7 mouse cellular contexts compared by ENCODE assay signal in the genomic region with DNA sequence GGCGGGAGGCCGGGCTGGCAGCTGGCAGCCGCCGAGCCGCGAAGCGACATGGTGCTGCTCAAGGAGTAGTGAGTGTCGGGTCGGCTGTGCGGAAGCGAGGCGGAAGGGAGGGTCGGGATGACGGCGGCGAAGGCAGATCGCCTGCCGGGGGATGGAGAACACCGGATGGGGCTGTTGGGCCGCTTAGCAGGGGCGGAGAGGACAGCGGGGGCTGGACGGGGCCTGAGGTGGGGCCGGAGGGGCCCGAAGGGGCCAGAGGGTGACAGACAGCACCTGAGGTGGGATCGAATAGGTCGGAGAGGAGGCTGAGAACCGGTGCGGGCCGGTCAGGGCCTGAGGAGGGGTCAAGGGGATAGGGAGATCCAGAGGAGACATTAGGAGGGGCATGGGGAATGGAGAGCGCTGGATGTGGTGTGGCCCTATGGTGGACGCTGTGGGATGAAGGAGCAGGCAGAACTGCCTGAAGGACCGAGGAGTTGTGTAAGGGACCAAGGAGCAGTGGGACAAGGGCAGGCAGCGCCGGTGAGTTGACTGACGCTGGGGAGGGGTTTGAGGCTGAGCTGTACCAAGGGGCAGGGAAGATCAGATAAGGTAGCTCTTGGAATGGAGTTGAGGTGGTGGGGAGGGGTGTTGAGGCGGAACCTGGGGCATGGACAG. TPM values are rescaled to one million over a fixed set of nuclear protein-coding genes. Genes with fewer than 3 reads are reported as not detected.
DNase-seq lines count a peak whose midpoint lies in the region; ATAC-seq and TF ChIP-seq lines count a peak whose summit lies in the region.

No protein-coding gene starts in this region.

- H3K9ac ChIP-seq in hindbrain, postnatal 0 days (replicated peaks; ENCODE audit: low read length), result peak overlapping the region; percentile 87

- H3K9me3 ChIP-seq in embryonic facial prominence, embryonic 10.5 days, result no peaks in the 10 kb centered on the region
- H3K9me3 ChIP-seq in hindbrain, postnatal 0 days (ENCODE audit: low read length), result no peaks in the 10 kb centered on the region

- WGBS in embryonic facial prominence, embryonic 10.5 days, result under 1% methylated on average over 37 of the region's 37 CpGs
- under 1% methylated on average over 37 of the region's 37 CpGs for WGBS in hindbrain, postnatal 0 days

- peak overlapping the region; percentile 65 for H3K4me2 ChIP-seq in hindbrain, postnatal 0 days (ENCODE audit: low read depth, low read length)

- H3K27me3 ChIP-seq in embryonic facial prominence, embryonic 10.5 days (replicated peaks; ENCODE audit: low read depth, poor library complexity, severe bottlenecking), result no peaks in the 10 kb centered on the region
- no peaks in the 10 kb centered on the region for H3K27me3 ChIP-seq in hindbrain, postnatal 0 days (ENCODE audit: insufficient read depth, low read length)

- peaks cover 28% of the 10 kb centered on the region for H3K36me3 ChIP-seq in embryonic facial prominence, embryonic 10.5 days (replicated peaks)
- no peaks in the 10 kb centered on the region for H3K36me3 ChIP-seq in hindbrain, postnatal 0 days (ENCODE audit: insufficient read depth, low read length)

- peak; percentile 82 for ATAC-seq in hindbrain, postnatal 0 days

- DNase-seq in thymus, adult 18-20 months, result peak; percentile 79 to 84
- DNase-seq in thymus, postnatal 25 days, result no peak
- DNase-seq in embryonic facial prominence, embryonic 10.5 days (ENCODE audit: low spot score), result no peak
- DNase-seq in hindbrain, postnatal 0 days (ENCODE audit: low spot score), result no peak
- DNase-seq in lung, postnatal 25 days (ENCODE audit: low spot score), result peak; percentile 79
- DNase-seq in thymus, postnatal 14 days, result peak; percentile 89
- DNase-seq in right cerebral cortex, postnatal 14 days, result no peak

- H3K4me1 ChIP-seq in embryonic facial prominence, embryonic 10.5 days, result peaks cover 30% of the 10 kb centered on the region
- H3K4me1 ChIP-seq in hindbrain, postnatal 0 days (ENCODE audit: insufficient read depth, low read length), result peaks cover 14% of the 10 kb centered on the region

- peak overlapping the region; percentile 92 for H3K27ac ChIP-seq in embryonic facial prominence, embryonic 10.5 days (replicated peaks)
- H3K27ac ChIP-seq in hindbrain, postnatal 0 days, result peak overlapping the region; percentile 88

- no peak for TF ChIP-seq CTCF in hindbrain, postnatal 0 days (IDR thresholded peaks at IDR 0.05; ENCODE audit: low read depth)

- peak overlapping the region; percentile 78 for H3K4me3 ChIP-seq in embryonic facial prominence, embryonic 10.5 days
- peak overlapping the region; percentile 68 for H3K4me3 ChIP-seq in hindbrain, postnatal 0 days (ENCODE audit: low read length)

RNA-seq across cellular contexts. Expression of a gene that starts 0.5 kb away (rescaled TPM):
- polyA plus RNA-seq in embryonic facial prominence, embryonic 10.5 days (2016; fragmentation: Nextera tagmentation; extraction: Ambion mirVana), result 61.5 TPM in 2 replicates
- total RNA-seq in hindbrain, postnatal 0 days (2014; rRNA removed), result 90.7 and 91.4 TPM in 2 replicates
- polyA plus RNA-seq in hindbrain, postnatal 0 days (2015; fragmentation: Nextera tagmentation; extraction: Ambion mirVana), result 95.9 and 109 TPM in 2 replicates

RNA-seq across cellular contexts. Expression of a gene that starts 42.4 kb away (rescaled TPM):
- polyA plus RNA-seq in embryonic facial prominence, embryonic 10.5 days (2016; fragmentation: Nextera tagmentation; extraction: Ambion mirVana), result 16.5 and 19.0 TPM in 2 replicates
- total RNA-seq in hindbrain, postnatal 0 days (2014; rRNA removed), result 52.1 and 53.2 TPM in 2 replicates
- polyA plus RNA-seq in hindbrain, postnatal 0 days (2015; fragmentation: Nextera tagmentation; extraction: Ambion mirVana), result 38.8 and 43.9 TPM in 2 replicates

RNA-seq across cellular contexts. Expression of a gene that starts 56.9 kb away (rescaled TPM):
- 5.1 and 5.6 TPM in 2 replicates for polyA plus RNA-seq in embryonic facial prominence, embryonic 10.5 days (2016; fragmentation: Nextera tagmentation; extraction: Ambion mirVana)
- 31.3 and 36.2 TPM in 2 replicates for total RNA-seq in hindbrain, postnatal 0 days (2014; rRNA removed)
- polyA plus RNA-seq in hindbrain, postnatal 0 days (2015; fragmentation: Nextera tagmentation; extraction: Ambion mirVana), result 17.2 and 17.8 TPM in 2 replicates

Comparison
In these comparisons a context has a peak if more than half of its experiments do, and no peak if none do; other contexts are left out.
1. DNase-seq: peak in thymus, adult 18-20 months (2 of 2), lung, postnatal 25 days (single experiment) and thymus, postnatal 14 days (single experiment); none in thymus, postnatal 25 days (single experiment), embryonic facial prominence, embryonic 10.5 days (single experiment), hindbrain, postnatal 0 days (single experiment) and right cerebral cortex, postnatal 14 days (single experiment).